Mouse (Mus musculus): ENCODE results near the gene Gcgr.

Gene Gcgr

DNA sequence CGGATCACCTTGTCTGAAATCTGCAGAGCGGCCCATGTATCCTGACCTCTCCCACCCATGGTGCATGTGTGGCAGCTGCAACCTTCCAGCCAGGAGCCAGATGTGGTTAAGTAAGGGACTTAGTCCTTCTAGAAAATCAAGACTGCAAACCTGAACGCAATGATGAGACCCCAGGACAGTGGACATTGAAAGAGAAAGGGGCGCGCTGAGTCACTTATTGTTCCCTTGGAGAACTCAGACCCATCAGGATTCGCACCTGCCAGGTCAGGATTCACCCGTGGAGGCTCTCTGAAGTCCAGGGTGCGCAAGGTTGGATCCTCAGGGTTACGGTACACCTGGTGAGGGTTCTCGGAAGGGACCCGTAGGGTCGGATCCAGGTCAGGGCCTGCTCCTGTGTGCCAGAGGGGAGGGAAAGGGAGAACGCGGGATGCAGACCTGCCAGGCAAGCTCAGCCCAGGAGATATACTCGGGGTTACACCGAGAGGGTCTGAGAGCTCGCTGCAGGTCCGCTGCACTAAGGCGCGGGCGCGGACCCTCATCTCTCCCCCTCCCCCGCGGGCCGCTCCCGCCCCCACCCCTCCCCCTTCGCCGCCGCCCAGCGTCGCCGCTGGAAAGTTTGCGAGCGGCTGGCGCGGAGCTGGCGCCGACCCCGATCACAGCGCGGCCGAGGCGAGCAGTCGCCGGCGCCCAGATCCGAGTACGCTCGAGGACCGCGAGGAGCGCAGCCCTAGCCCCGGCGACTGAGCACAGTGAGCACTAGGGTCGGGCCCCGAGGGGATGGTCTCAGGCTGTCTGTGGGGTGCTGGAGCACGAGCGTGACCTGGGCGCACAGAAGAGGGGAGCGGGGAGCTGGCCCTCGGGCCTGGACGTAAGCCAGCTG lies at the start of gene Gcgr:
Gcgr (plus strand) TSS at position 615 of the 880 bp plus-strand sequence.
- no peak for DNase-seq (ENCODE audit: low spot score in 2 of 2)

DNA sequence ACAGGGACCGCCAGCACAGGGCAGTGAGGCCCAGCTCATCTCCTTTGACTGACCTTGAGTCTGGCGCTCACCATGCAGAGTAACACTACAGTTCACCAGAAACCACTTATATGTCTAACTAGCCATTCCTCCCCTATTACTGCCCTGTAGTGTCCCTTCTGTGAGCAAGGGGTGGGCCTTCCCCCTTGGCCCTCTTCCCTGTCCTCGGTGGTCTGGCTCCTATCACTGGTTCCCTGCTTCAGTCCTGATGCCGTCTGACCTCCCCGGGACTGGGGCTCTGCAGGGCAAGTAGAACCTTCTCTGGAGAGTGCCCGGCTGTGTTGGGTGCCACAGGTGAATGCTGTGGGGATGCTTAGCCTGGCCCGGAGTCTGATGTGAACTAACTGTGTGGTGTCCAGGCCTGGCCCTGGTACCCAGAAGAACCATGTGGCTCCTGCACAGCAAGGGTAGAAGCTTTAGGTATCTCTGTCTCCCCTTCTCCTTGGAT lies 47.0 kb upstream of the Gcgr start:
- DNase-seq (ENCODE audit: low spot score in 2 of 2) = no peak

DNA sequence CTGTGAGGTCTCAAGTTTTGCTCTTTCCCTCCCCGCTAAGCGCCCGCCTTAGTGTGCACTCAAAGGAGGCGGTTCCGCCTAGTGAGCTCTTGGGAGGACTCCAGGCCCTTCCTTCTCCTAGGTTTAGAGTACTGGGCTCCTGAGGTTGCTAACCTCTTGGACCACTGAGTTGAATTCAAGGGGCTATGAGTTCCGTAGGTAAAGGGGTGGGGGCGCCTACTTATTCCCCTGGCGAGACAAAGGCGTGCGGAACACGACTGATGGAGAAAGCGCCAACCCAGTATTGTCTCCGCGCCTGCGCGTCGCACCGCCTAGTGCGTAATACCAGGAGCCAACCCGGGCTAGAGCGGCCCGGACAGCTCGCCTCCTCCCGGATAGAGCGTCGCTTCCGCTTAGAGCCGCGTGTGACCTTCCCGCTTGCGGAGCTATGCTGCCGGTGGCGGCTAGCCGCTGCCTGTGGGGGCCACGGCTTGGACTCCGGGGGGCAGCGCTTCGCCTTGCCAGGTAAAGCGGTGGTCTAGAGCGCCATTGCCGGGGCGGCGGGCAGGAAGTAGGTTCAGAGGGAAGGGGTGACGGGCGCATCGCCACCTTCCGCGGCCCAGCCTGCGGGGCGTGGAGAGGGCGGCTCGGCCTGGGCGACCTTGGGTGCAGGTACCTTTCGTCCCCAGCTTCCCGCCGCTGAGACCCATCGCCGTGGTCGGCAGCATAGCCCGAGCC lies 46.1 kb upstream of the Gcgr start, which contains the start of gene Mrpl12:
Mrpl12 (plus strand) TSS at position 349 of the 717 bp plus-strand sequence.
- peak; percentile 82 to 87 for DNase-seq (ENCODE audit: low spot score in 2 of 2)

- no peak for DNase-seq (ENCODE audit: low spot score in 2 of 2)
Measured at GRCm38 (mm10) chr11:120485251-120485650, 45.2 kb upstream of the Gcgr start.

DNA sequence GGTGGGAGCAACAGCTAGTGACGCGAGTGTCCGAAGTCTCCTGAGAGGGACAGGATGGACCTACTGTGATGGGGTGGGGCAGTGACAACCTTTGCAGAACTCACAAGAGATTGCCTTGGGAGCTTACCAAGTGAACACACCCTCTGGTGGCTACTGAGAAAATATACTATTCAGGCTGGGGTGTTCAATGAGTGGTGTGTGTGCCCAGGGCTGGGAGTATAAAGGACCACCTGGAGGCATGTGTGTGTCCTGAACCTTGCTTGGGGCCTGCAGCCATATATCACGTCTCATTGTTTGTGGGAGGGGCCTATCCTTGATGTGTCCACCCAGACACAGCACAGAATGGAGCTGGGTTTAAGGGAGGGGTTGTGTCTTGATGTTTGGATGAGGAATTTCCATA lies 42.0 kb upstream of the Gcgr start:
- DNase-seq (ENCODE audit: low spot score in 2 of 2) = no peak

DNA sequence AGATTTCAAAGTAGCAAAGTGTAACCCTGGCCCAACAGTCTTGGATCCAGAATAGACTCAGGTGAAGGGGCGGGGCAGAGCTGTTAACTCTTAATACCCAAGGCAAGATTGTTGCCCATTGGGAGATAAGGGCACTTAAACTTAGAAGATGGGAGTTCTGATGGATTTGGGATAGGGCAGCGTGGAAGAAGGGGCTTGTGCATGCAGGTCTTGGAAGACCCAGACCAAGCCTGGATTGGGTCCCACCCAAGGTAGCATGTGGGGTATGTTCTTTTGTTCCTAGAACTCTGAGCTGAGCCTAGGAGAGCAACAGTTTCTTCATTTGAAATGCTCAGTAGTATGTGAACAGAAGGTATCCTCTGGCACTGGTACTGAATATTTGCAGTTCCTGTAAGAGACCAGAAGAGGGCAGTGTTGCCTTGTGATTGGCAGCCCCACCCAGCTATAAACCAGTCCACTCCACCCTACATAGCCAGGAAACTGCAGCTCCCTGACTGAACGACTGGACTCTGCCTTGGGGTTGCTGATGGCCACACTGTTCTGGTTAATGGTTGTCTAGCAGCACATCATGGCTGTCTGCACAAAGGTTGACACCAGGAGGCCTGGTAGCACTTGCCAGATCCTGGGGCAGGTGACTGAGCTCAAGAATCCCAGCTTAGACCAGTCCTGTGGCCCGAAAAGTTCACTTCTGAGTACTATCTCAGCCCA lies 41.3 kb upstream of the Gcgr start:
- DNase-seq (ENCODE audit: low spot score in 2 of 2) = peak in 1 of 2 experiments; percentile 72

DNA sequence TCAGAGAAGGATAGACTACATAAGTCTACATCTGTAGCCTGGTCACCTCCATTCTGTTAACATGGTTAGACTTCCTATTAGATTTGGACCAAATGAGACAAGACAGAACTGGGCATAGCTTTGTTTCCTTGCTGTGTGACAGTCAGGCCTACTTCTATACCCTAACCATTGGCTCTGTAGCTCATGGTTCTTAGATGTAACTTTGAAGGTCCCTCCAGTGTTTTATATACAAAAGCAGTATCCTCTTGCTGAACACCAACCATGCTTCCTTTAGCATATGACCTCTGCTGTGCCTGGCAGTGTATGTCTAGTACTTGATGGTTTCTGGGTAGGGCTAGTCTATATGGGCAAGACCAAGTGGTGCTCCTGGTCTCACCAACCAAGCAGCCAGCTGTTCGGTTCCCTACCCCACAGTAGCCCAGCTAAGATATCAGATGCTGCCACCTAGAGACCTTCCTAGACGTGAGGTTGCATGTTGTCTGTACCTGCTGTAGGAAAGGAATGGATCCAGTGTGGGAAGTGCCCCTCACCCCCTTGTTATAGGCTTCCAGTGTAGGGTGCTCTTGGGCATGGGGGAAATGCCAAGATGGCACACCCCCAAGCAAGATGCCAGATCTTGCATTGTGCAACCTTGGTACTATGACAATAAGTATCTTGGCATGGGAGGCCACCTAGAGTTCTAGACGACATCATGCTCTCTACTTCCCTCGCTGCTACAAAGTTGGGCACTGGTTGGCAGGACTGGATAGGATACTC lies 40.0 kb upstream of the Gcgr start:
- no peak for DNase-seq (ENCODE audit: low spot score in 2 of 2)

DNA sequence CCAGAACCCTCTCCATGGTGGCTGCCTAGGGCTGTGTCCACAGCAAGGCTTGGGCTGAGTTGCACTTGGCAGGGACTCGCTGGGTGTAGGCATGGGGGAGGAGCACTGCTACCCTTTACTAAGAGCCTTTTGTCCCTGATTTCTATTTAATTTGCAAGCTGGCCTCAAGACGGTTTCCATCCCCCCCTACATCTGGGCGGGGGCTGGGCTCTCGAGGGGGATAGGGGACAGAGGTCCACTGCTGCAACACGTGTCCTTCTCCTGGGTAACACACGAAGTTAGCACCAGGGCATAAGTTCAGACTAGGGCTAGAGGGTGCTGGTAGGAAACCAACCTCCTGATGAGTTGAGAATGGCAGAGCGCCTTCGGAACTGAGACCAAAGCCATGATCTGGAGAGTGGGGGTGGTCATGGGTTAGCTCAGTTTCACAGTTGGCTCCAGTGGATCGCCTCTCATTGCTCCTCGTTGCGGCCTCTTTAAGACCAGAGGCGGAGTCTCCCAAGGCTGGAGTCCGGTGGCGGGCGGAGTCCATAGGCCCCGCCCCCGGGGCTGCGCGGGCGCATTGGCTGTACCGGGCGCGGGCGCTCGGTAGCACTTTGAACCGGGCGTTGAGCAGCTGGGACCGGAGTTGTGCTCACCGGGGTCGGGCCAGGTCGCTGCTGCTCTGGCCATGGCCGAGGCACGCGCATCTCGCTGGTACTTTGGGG lies 39.0 kb upstream of the Gcgr start, which contains the start of gene Slc25a10:
Slc25a10 (plus strand) TSS at position 524 of the 707 bp plus-strand sequence.
- peak; percentile 88 to 90 for DNase-seq (ENCODE audit: low spot score in 2 of 2)

GRCm38 (mm10) chr11:120492024-120492877 lies 38.2 kb upstream of the Gcgr start:
- DNase-seq (ENCODE audit: low spot score in 2 of 2) = peak in 1 of 2 experiments; percentile 43

DNA sequence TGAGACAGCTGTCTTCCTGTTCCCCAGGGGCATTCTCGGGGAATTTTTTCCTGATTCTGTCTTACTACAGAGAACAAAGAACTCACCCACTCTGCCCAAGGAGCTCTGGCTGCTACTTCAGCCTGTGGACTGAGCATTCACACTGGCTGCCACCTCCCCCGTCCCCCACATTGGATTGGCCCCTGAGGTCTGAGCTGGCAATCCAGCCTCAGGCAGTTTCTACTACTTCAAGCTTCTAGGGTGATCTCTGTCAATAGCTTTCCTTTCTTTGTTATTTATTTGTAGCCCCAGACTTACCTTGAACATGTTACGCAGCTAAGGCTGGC lies 37.7 kb upstream of the Gcgr start:
- DNase-seq (ENCODE audit: low spot score in 2 of 2) = no peak

DNA sequence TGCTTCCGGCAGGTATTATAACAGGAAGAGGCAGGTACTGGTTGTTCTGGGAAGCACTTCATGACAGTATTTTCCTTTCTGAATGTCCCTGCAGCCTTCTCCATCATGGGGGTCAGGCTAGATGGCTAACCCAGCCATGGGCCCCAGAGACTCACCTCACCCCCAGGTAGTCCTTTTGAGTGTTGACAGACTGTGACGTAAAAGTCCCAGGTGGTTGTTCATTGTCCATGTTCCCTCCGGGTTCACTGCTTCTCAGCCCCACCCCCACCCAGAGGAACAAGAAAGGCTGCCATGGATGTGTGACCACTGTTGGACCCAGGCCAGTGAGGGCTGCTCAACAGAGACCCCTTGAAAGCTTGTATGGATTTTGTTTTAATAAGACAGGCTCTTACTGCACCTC lies 37.1 kb upstream of the Gcgr start:
- no peak for DNase-seq (ENCODE audit: low spot score in 2 of 2)

- no peak for DNase-seq (ENCODE audit: low spot score in 2 of 2)
Measured at GRCm38 (mm10) chr11:120493911-120494310, 36.6 kb upstream of the Gcgr start.

DNA sequence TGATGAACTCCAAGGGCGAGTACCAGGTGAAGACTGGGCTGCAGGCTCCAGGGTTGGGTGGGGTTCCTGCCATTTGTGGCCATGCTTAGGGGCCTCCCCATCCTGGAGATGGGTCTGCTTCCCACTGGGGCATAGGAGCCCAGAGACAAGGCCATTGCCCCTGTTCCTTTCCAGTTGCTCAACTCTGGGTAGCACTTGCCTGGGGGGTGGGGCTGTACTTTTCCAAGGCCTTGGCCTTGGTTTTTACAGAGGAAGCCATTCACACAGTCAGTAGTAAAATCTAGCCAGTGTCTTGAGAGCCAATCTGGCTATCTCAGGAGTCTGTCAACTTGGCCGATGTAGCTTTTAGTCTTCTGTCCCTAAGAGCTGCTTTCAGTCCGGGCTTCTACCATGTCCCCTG lies 33.1 kb upstream of the Gcgr start:
- DNase-seq (ENCODE audit: low spot score in 2 of 2) = peak in 1 of 2 experiments; percentile 52

DNA sequence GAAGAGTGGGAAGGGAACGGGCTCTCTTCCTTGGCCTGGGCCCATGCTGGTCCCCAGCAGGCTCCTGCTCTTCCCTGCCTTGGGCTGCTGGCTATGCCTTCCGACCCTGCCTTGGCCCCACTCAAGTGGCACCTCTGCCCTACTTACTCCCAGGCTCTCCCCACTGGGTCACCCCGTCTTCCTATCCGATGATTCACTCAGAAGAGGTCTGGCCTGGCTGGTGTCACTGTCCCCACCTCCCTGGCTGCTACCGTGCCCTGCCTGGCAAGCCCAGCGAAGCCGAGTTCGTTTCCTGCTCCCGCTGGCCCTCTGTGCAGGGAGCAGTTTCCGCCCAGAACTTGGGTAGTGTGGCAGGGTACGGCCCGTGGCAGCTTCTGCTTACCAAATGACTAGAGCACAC lies 32.3 kb upstream of the Gcgr start:
- DNase-seq (ENCODE audit: low spot score in 2 of 2) = peak in 1 of 2 experiments; percentile 60

GRCm38 (mm10) chr11:120498891-120499290 lies 31.6 kb upstream of the Gcgr start:
- no peak for DNase-seq (ENCODE audit: low spot score in 2 of 2)

- no peak for DNase-seq (ENCODE audit: low spot score in 2 of 2)
Measured at GRCm38 (mm10) chr11:120499894-120500293, 30.6 kb upstream of the Gcgr start.

DNA sequence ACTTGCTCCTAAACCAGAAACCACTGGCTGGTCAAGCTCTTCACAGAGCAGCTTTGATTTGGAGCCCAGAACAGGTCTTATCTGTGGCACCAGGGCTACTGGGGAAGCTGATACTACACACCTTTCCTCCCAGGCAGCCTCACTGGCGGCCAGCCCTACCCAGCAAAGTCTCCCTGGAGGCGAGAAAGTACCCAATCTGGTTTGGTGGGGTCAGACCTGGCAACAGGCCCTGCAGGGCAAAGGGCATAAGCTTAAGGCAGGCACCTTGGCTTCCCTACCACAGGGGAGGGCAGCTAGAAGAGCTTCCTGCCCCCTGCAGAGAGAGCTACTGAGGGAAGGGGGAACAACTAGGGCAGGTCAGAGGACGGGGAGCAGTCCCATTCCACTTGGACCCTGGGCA lies 30.1 kb upstream of the Gcgr start:
- peak; percentile 88 to 89 for DNase-seq (ENCODE audit: low spot score in 2 of 2)

- DNase-seq (ENCODE audit: low spot score in 2 of 2) = no peak
Measured at GRCm38 (mm10) chr11:120501018-120501417, 29.5 kb upstream of the Gcgr start.

DNA sequence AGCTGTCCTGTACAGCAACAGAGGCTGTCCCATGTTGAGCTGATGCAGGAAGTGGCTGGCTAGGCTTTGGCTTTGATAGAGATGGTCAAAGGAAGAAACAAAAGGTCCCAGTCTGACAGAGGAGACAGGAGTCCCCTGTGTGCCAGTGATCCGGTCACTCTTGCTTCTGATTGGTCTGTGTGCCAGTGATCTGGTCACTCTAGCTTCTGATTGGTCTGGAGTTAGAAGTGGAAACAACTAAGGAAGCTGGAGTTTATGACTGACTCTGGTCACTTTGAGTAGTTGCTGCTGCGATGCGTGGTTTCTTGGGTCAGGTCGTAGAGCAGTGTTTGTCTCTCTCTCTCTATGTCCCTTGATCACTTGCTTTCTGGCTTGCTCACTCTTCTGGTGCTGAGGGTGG lies 28.8 kb upstream of the Gcgr start:
- DNase-seq (ENCODE audit: low spot score in 2 of 2) = no peak

GRCm38 (mm10) chr11:120505661-120506060 lies 24.8 kb upstream of the Gcgr start:
- no peak for DNase-seq (ENCODE audit: low spot score in 2 of 2)
